Mouse (Mus musculus) intestine, embryonic 16.5 days (tissue): ENCODE data around the gene Zfp426. TPM values are rescaled to one million over a fixed set of nuclear protein-coding genes. Genes with fewer than 3 reads are reported as not detected.

Source experiments
- polyA plus RNA-seq: library from polyadenylated mRNA; unstranded; fragments of >200 nt; fragmentation: Nextera tagmentation; extraction: Ambion mirVana; gene quantifications from 2 replicates; pipeline ENCODE4 v1.2.1, GENCODE M21; 2015

Zfp426 gene
- polyA plus RNA-seq, 1 experiment from 2014 or later, result 14.4 TPM

Other genes starting within 250 kb of the Zfp426 start
- not detected in 2 replicates for gene Olfr39, start 210.4 kb downstream of the Zfp426 start, polyA plus RNA-seq
- not detected in 2 replicates for gene Olfr873, start 194.2 kb downstream of the Zfp426 start, polyA plus RNA-seq
- gene Olfr18, start 156.7 kb downstream of the Zfp426 start, polyA plus RNA-seq, result not detected in 2 replicates
- 22.8 and 25.9 TPM in 2 replicates for gene Zfp560, start 107.6 kb downstream of the Zfp426 start, polyA plus RNA-seq
- gene Zfp26, start 32.6 kb downstream of the Zfp426 start, polyA plus RNA-seq, result 9.7 TPM in 2 replicates
- gene Zfp266, start 28.7 kb upstream of the Zfp426 start, polyA plus RNA-seq, result 44.1 and 49.3 TPM in 2 replicates
- 10.7 and 11.7 TPM in 2 replicates for gene Zfp846, start 88.5 kb upstream of the Zfp426 start, polyA plus RNA-seq
- gene Ubl5, start 150.1 kb upstream of the Zfp426 start, polyA plus RNA-seq, result 356 and 361 TPM in 2 replicates
- gene Fbxl12, start 152.0 kb upstream of the Zfp426 start, polyA plus RNA-seq, result 16.5 and 17.3 TPM in 2 replicates
- gene Pin1, start 159.3 kb upstream of the Zfp426 start, polyA plus RNA-seq, result 42.0 and 45.4 TPM in 2 replicates